Mouse (Mus musculus): ENCODE data around the gene Cep19. TPM values are rescaled to one million over a fixed set of nuclear protein-coding genes. Genes with fewer than 3 reads are reported as not detected.
"Not testable (repeated sequence)": the region's sequence is repeated elsewhere in the genome, so short reads cannot be mapped to it uniquely, and the experiment has no call there.

Cep19 gene
- 10 to 100 TPM in 1 of 2 experiments, 1 to 10 TPM in 1; 9.6 to 10.6 TPM for total RNA-seq (2021)

DNA sequence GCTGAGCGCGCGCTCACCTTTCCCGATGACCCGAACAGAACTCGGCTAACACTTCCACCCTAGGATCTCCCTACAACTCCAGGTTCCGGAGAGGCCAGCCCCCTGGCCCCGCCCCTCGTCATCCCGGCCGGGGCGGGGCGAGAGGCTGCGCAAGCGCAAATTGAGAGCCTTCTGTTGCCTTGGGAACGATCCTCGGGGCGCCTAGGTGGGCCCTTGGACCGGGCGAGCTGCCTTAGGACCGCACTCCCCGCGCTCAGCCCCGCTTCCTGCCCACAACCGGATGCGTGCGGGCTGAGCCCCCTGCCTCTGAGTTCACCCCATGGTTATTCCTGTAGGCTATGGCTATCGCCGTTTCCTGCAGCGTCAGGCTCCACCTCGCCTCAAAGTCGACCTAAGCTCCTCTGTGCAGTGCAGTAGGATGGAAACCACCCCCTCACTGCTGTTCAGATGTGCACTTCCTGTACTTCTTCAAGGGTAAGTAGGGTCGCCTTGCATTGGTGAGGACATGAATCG lies at the start of gene Cep19, which contains the start of gene Pigx:
TSS of gene Cep19 (plus strand) at position 163 of the 513 bp plus-strand sequence.
TSS of gene Pigx (minus strand) at position 103 of the 513 bp plus-strand sequence.
- intact Hi-C loops (cut with DNase I), result no loop called here
- DNase-seq, result peak; percentile 93 to 95

DNA sequence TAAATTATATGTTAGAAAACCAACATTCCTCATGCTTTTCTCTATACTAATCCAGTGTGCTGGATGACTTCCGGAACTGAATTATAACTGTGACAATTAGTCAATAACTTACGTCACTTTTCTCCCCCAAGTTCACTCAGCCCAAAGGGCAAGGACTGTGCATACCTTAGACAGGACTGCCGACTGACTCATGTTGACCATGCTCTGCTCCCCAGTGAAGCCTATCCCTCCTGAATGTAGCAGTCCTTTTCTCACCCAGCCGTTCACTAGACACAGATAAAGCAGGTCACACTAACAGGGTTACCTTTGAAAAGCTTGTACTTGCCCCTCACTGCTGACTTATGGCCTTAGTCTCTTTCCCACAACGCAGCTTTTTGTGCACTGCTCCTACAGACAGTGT lies 40.8 kb upstream of the Cep19 start:
- no peak for DNase-seq

DNA sequence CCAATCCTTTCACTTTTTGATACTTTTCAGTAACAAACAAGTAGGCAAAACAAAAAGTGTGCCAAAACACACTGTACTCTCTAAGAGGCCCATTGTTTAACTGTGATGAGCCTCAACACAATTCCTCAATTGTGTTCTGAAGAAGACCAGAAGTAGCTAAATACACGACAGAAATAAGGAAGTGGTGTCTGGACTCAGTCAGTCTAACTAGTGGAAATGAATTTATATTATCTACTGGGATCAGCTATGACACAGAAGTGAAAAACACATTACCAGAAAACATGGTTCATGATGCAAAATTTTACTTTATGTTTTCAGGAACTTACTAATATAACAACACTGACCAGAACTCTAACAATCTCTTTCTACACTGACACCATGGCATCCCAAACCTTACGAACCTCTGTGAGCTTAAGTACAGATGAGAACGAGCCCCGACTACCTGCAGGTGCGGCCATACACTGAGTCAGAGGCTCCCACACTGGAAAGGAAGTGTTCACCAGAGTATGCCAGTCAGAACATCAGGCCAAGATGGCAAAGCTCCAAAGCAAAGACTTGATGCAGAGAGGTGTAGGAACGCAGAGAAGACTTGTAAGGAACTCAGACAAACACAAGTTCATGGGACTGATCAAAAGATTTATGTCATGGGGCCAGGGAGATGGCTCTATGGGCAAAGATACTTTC lies 39.6 kb upstream of the Cep19 start:
- intact Hi-C loops (cut with DNase I), result no loop called here
- DNase-seq, result peak in 1 of 2 experiments; percentile 16

More for the DNA sequence above, 40.8 kb upstream of the Cep19 start:
- intact Hi-C loops (cut with DNase I), result no loop called here

GRCm38 (mm10) chr16:32062226-32062625 lies 37.4 kb upstream of the Cep19 start:
- no peak for DNase-seq
- intact Hi-C loops (cut with DNase I), result no loop called here

DNA sequence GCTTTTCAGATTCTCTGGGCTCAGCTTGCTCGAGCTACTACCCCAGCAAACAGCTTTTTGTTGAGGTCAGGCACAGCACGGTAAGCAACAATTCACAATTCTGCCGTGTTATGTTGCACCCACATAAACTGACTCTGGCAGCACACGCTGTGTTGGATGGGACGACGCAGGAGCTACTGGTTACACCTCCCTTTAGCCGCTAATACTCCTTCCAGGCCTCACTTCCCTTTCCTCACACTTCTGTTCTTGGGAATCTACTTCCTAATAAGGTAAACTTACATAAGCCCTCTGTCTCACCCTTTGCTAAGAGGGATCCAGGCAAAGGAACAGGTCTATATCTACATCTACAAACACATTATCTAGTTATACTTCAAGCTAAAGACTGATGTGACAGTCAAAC lies 35.7 kb upstream of the Cep19 start:
- DNase-seq, result no peak
- intact Hi-C loops (cut with DNase I), result no loop called here

DNA sequence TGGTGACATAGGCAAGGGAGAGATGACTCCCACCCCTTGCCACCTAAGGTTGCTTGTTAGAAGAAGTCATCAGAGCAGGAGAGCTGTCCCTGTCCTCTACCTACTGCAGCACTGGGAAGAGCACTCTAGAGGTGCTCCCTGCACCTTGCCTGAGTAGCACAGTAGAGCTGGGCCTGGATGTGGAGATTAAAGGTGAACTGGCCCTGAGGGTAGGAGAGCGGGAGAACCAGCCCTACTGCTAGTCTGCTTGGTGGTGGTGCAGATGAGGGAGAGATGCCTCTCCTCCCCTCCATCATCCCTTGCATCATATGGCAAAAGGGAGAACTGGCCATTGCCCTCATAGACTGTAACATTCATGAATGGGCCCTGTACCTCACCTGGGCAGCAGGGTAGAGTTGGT lies 32.7 kb upstream of the Cep19 start:
- no peak for DNase-seq
- intact Hi-C loops (cut with DNase I), result no loop called here

DNA sequence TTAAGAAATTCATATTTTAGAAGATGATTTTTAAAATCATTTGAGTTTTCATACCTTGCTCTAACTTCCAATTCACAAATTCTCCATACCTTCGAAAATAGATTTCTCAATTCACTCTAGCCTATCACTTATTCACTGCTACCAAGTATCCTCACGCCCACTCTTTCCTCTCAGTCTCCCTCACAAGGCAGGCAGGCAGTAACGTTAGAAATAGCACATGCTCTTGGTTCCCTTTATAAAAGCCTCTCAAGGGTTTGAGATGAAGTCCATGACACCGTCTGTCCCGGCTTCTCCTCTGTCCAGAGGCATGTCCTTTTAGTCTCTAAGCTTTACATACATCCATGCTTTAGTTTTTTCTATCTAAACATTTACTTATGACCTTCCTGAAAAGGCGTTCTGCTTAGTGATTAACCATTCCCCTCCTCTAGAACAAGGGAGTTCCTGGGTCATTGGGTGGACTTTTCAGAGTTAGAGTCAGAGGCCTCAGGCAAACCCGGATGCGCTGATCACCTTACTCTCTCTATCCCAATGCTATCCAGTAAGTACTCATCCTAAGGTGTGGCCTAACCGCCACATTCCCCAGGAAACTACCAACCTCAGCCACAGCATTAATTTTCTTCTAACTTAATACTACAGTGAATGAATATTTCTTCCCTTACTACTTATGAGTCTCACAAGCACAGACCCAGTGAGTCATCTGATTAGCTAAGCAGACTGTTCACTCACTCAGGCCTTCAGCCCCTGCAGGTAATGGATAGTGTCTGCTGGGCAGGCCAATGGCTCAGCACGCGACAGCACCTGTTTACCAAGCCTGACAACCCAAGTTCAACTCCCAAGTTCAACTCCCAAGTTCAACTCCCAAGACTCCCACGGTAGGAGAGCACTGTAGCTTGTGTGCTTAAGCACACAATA lies 31.0 kb upstream of the Cep19 start:
- intact Hi-C loops (cut with DNase I), result no loop called here
- no peak for DNase-seq

DNA sequence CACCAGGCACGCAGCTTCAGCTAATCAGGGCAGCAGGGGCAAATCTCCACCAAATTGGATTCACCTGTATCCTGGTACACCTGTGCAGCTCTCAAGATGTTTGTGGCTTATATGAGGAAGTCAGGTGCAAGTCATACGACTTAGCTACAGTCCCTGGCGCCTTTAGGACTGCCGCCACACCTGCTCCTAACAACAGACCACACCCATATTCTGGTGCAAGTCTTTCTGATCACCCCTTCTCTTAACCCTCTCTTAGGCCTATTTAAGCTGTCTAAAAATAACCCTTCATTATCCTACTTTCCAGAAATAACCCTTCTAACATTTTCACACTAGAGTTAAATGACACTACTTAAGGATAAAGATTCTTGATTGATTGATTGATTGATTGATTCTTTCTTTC lies 29.5 kb upstream of the Cep19 start:
- intact Hi-C loops (cut with DNase I); DNase-seq: not testable (repeated sequence)

DNA sequence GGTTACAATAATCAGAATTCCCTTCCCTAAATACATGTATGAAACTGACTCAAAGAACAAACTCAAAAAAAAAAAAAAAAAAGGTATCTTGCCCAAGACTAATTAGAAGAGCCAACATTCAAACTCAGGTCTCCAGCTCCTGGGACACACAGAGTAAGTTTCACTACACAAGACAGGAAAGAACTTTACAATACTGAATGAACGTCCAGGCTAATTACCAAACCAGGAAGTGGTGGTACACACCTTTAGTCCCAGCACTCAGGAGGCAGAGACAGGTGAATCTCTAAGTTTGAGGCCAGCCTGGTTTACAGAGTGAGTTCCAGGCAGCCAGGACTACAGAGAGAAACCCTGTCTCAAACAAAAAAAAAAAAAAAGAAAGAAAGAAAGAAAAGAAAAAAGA lies 23.8 kb upstream of the Cep19 start:
- DNase-seq, result no peak
- intact Hi-C loops (cut with DNase I), result no loop called here

- intact Hi-C loops (cut with DNase I), result no loop called here
- no peak for DNase-seq
These were observed 23.2 kb upstream of the Cep19 start for GRCm38 (mm10) chr16:32076406-32076805.

- intact Hi-C loops (cut with DNase I), result no loop called here
- DNase-seq, result peak; percentile 25 to 27
These were observed 21.8 kb upstream of the Cep19 start for GRCm38 (mm10) chr16:32077648-32078407.

DNA sequence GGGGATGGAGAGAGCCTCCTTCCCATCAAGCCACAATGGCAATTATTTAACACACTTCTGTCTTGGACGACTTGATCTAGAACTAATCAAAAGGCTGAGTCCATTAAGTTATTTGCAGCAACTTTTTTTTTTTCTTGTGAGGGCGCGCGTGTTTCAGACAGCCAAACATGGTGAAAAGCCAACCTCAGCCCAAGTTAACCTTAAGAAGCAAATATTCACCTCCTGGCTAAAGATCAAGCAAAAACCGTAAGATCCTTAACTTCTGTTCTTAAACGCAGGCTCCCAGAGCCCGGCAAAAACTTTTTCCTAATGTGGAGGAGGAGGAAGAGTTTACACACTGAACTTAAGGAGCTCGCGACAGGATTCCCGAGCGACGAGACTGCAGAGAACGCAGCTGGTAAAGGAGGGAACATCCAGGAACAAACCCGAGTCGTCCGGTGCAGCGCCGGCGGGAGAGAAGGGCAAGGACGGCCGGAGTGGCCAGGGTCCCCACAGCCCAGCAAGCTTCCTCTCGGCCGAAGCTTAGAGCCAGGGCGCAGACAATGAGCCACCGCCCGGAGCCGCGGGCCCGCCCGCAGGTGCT lies 21.1 kb upstream of the Cep19 start:
- DNase-seq, result peak in 1 of 2 experiments; percentile 70
- intact Hi-C loops (cut with DNase I), result no loop called here

DNA sequence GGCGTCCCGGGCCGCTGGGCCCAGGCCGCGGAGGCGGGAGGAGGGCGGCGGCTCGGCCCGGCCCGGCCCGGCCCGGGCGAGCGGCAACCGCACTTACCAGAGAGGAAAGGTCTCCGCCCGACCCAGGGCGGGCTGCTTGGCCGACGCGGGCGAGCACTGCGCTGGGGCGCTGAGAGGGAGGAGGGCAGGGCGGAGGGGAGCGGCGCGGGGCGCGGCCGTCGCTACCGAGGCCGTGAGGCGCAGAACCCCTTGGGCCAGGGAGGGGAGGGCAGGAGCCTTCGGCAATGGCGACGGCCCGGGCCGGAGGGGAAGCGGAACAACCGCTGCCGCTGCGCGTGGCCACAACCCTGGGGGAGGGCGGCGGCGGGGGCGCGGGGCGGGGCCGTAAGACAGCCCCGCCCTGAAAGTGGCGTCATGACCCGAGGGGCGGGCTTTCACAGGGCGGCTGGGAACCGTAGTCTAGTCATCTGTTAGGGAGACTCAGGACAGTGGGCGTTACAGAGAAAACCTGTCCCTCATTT lies 20.5 kb upstream of the Cep19 start, which contains the start of gene Pak2:
TSS of gene Pak2 (minus strand) at position 352 of the 521 bp plus-strand sequence.
- intact Hi-C loops (cut with DNase I), result no loop called here

GRCm38 (mm10) chr16:32087629-32088443 lies 11.8 kb upstream of the Cep19 start:
- intact Hi-C loops (cut with DNase I), result loop anchor here (5.0 kb wide), 1 partner anchor 56 kb away; no protein-coding TSS in a partner anchor
- DNase-seq, result peak; percentile 42 to 47

More for the DNA sequence above, 20.5 kb upstream of the Cep19 start, which contains the start of gene Pak2:
- DNase-seq, result peak; percentile 90 to 93

DNA sequence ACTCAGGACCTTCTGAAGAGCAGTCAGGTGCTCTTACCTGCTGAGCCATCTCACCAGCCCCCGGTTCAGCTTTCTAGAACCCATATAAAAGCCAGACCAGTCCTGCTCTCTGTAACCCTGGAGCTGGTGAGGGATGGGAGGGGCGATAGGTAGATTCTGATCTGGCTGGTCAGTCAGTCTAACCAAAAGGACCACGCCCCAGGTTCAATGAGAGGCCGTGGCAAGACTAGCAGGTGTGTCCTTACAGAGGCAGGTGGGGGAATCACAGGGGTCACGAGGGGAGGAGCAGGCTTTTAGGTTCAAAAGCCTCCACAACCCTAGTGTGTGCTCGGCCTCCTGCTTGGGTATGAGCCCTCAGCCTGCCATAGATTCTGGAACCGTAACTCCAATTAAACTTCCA lies 8.1 kb upstream of the Cep19 start:
- intact Hi-C loops (cut with DNase I), result no loop called here
- no peak for DNase-seq

- intact Hi-C loops (cut with DNase I); DNase-seq: not testable (repeated sequence)
These were observed 1.8 kb upstream of the Cep19 start for GRCm38 (mm10) chr16:32097757-32098156.

DNA sequence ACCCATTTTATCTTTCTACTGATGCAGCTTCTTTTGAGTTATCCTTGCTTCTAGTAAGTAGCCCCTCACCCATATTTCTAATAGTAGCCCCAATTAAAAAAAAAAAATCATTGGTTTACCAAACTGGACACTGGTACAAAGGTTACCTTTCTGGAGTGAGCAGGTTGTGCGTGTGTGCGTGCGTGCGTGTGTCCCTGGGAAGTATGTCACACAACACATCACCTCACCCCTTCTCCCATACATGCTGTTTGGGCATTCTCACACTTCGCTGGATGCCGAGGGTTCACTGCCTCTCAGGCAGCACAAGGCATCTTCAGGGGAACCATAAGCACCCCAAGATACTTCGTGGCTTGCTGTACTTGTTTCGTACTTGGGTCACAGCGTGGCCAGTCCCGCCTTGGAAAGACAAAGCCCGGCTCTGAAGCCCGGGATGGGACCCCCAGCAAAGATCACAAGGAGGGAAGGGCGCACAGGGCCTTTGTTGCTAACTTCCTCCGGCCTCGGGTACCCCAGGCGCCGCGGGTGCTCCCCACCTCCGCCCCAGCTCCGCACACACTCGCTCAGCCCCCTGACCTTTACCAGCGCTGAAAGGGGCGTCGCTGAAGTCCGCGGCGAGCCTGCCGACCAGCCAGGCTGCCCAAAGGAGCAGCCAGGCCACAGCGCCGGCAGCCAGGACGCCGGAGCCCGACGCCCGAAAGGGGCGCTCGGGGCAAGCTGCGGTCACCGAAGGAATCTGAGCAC lies 533 bp upstream of the Cep19 start:
- no peak for DNase-seq
- intact Hi-C loops (cut with DNase I), result no loop called here

- no peak for DNase-seq
- intact Hi-C loops (cut with DNase I), result no loop called here
These were observed 2.7 kb downstream of the Cep19 start for GRCm38 (mm10) chr16:32102295-32102694.

Data from heart, postnatal 10 days (tissue).